Mouse (Mus musculus) adrenal gland, adult 8-10 months (tissue): Measurements from ENCODE around the gene Olfr1358. TPM values are rescaled to one million over a fixed set of nuclear protein-coding genes. Genes with fewer than 3 reads are reported as not detected.

ENCODE experiments used
- microRNA-seq, 2 experiments: library from miRNA; unstranded; fragments of <30 nt; microRNA quantifications; one replicate each; pipeline ENCODE4 v1.2.0; 2022
- total RNA-seq, 4 experiments: library from RNA; stranded (reverse); gene quantifications; 2 replicates each; pipeline ENCODE4 v1.2.4; 2022

Olfr1358 gene
- total RNA-seq, 4 experiments from 2014 or later, result not detected

Small RNA genes within 50 kb of the gene (microRNA-seq; reads per million reads assigned to microRNA genes)
- gene Gm27541, result 0 reads per million in 2 experiments

Other genes starting within 250 kb of the Olfr1358 start
- 100 to 1,000 TPM; 228 to 370 (median 267) TPM for gene Agpat3, start 164.9 kb upstream of the Olfr1358 start, total RNA-seq
- gene Rrp1, start 104.4 kb upstream of the Olfr1358 start, total RNA-seq, result 100 to 1,000 TPM; 215 to 262 (median 251) TPM
- gene Cstb, start 91.8 kb upstream of the Olfr1358 start, total RNA-seq, result 100 to 1,000 TPM; 276 to 340 (median 329) TPM
- 10 to 100 TPM; 31.7 to 46.1 (median 42.1) TPM for gene Pdxk, start 52.5 kb upstream of the Olfr1358 start, total RNA-seq
- 10 to 100 TPM; 58.3 to 68.8 (median 61.9) TPM for gene Ilvbl, start 56.9 kb downstream of the Olfr1358 start, total RNA-seq
- 10 to 100 TPM; 33.9 to 74.0 (median 52.2) TPM for gene Syde1, start 74.5 kb downstream of the Olfr1358 start, total RNA-seq
- not detected for gene Olfr1357, start 100.6 kb downstream of the Olfr1358 start, total RNA-seq
- not detected for gene Casp14, start 200.9 kb downstream of the Olfr1358 start, total RNA-seq
- gene Ccdc105, start 235.6 kb downstream of the Olfr1358 start, total RNA-seq, result not detected